Mouse (Mus musculus): ENCODE measurements around the gene Pacs1. TPM values are rescaled to one million over a fixed set of nuclear protein-coding genes. Genes with fewer than 3 reads are reported as not detected.

Pacs1 gene
- polyA plus RNA-seq (2015; fragmentation: Nextera tagmentation; extraction: Ambion mirVana): 20.6 and 21.4 TPM in 2 replicates

GRCm38 (mm10) chr19:5272801-5273733, at the start of gene Pacs1:
TSS of gene Pacs1 (minus strand) at chr19:5273119.
- peak within 1 kb of the TSS; percentile 95 for H3K4me3 ChIP-seq

DNA sequence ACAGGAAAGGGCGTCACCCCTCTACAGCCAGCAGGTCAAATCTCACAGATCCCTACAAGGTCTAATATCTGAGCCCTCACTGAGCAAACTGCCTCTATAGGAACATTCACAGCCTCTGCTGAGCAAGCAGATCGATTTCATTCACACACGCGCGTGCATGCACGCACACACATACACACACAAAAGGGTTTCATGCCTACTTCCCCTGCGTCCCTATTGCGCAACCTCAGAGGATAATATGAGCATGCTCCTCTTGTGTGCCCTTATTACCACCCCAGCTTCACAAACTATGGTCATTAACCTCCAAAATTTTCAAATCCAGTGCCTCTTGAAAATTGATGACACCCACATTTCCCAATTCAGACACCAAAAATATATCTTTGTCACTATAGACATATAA, 40.3 kb upstream of the Pacs1 start:
- H3K36me3 ChIP-seq: no peaks in the 10 kb centered on the region
- H3K9me3 ChIP-seq: no peaks in the 10 kb centered on the region
- no peak for ATAC-seq (ENCODE audit: borderline replicate concordance, extremely low read depth, low FRiP score, low TSS enrichment)
- no peaks in the 10 kb centered on the region for H3K4me1 ChIP-seq
- no peaks in the 10 kb centered on the region for H3K27me3 ChIP-seq
- no peak overlapping the region for H3K9ac ChIP-seq
- no peak overlapping the region for H3K4me2 ChIP-seq
- H3K4me3 ChIP-seq: no peak overlapping the region
- 86% methylated on average over 8 of the region's 8 CpGs for WGBS
- H3K27ac ChIP-seq: no peak overlapping the region

More at GRCm38 (mm10) chr19:5272801-5273733, at the start of gene Pacs1:
- H3K36me3 ChIP-seq: peaks cover 40% of the 10 kb centered on the region
- H3K27ac ChIP-seq: peak within 1 kb of the TSS; percentile 94
- peak within 1 kb of the TSS; percentile 90 for H3K9ac ChIP-seq
- under 1% methylated on average over 97 of the region's 97 CpGs for WGBS
- H3K4me1 ChIP-seq: peaks cover 27% of the 10 kb centered on the region
- peak; percentile 95 for ATAC-seq (ENCODE audit: borderline replicate concordance, extremely low read depth, low FRiP score, low TSS enrichment)
- H3K27me3 ChIP-seq: no peaks in the 10 kb centered on the region
- peak within 1 kb of the TSS; percentile 90 for H3K4me2 ChIP-seq
- no peaks in the 10 kb centered on the region for H3K9me3 ChIP-seq

DNA sequence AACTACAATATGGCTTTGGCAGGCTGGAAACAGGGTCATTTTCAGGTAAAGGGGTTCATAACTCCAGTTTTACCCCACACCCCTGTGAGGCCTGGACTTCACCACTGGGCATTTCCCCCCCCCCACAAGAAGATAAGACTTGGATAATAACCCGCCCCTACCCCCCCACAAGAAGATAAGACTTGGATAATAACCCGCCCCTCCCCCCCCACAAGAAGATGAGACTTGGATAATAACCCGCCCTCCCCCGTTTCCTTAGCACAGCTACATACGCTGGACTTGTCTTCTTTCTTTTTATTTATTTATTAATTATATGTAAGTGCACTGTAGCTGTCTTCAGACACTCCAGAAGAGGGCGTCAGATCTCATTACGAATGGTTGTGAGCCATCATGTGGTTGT, 36.1 kb upstream of the Pacs1 start:
- H3K27ac ChIP-seq: no peak overlapping the region
- 74% methylated on average over 7 of the region's 7 CpGs for WGBS
- H3K36me3 ChIP-seq: no peaks in the 10 kb centered on the region
- H3K27me3 ChIP-seq: peaks cover 12% of the 10 kb centered on the region; the same call in 1 of the 2 replicates
- no peaks in the 10 kb centered on the region for H3K4me1 ChIP-seq
- no peak overlapping the region for H3K9ac ChIP-seq
- no peaks in the 10 kb centered on the region for H3K9me3 ChIP-seq
- no peak overlapping the region for H3K4me2 ChIP-seq
- no peak overlapping the region for H3K4me3 ChIP-seq
- ATAC-seq (ENCODE audit: borderline replicate concordance, extremely low read depth, low FRiP score, low TSS enrichment): no peak

DNA sequence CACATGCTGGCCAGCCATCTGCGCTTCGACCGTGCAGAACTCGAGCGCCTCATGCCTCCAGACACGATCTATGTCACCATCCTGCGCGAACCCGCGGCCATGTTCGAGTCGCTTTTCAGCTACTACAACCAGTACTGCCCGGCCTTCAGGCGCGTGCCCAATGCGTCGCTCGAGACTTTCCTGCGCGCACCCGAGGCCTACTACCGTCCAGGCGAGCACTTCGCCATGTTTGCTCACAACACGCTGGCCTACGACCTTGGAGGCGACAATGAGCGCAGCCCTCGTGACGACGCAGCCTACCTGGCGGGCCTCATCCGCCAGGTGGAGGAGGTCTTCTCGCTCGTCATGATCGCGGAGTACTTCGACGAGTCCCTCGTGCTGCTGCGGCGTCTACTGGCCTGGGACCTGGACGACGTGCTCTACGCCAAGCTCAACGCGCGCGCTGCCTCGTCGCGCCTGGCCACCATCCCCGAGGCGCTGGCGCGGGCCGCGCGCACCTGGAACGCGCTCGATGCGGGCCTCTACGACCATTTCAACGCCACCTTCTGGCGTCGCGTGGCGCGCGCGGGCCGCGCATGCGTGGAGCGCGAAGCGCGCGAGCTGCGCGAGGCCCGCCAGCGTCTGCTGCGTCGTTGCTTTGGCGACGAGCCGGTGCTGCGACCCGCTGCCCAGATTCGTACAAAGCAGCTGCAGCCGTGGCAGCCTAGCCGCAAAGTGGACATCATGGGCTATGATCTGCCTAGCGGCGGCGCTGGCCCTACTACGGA, 34.2 kb upstream of the Pacs1 start:
- H3K9ac ChIP-seq: no peak overlapping the region
- no peaks in the 10 kb centered on the region for H3K9me3 ChIP-seq
- H3K4me3 ChIP-seq: peak overlapping the region; percentile 28
- no peak for ATAC-seq (ENCODE audit: borderline replicate concordance, extremely low read depth, low FRiP score, low TSS enrichment)
- H3K4me1 ChIP-seq: no peaks in the 10 kb centered on the region
- no peak overlapping the region for H3K27ac ChIP-seq
- H3K27me3 ChIP-seq: peaks cover 12% of the 10 kb centered on the region; the same call in 1 of the 2 replicates
- 35% methylated on average over 98 of the region's 98 CpGs for WGBS
- H3K4me2 ChIP-seq: peak overlapping the region; percentile 54
- no peaks in the 10 kb centered on the region for H3K36me3 ChIP-seq

DNA sequence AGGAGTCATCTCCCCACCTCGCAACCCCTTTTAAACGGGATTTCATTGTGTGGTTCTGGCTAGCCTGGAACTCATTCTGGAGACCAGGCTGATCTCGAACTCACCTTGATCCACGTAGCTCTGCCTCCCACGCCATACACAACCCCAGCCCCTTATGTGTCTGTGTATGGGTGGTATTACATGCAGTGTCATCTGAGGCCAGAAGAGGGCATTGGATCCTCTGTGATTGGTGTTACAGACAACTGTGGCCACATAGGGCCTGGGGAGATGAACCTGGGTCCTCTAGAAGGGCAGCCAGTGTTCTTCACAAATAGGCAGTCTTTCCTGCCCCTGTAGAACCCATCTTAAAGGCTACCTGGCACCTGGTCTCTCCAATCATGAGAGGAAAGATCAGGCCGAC, 33.4 kb upstream of the Pacs1 start:
- H3K27me3 ChIP-seq: peaks cover 12% of the 10 kb centered on the region; the same call in 1 of the 2 replicates
- H3K36me3 ChIP-seq: no peaks in the 10 kb centered on the region
- H3K4me1 ChIP-seq: no peaks in the 10 kb centered on the region
- WGBS: 81% methylated on average over 6 of the region's 6 CpGs
- H3K9ac ChIP-seq: no peak overlapping the region
- H3K27ac ChIP-seq: no peak overlapping the region
- H3K9me3 ChIP-seq: no peaks in the 10 kb centered on the region
- no peak overlapping the region for H3K4me2 ChIP-seq
- H3K4me3 ChIP-seq: no peak overlapping the region
- ATAC-seq (ENCODE audit: borderline replicate concordance, extremely low read depth, low FRiP score, low TSS enrichment): no peak

DNA sequence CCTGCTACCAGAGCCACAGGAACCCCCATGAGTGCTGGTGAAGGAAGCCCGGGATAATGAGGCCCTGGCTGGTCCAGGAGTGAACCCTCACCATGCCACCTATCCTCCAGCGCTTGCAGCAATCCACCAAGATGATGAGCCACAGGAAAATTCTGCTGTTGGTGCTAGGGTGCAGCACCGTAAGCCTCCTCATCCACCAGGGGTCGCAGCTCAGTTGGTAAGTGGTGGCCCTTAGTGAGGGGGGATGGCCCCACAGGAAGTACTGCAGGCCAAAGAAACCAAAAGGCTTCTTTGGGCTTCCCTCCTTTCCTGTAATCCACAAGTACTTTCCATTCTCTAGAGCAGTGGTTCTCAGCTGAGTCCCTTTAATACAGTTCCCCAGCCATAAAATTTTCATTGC, 29.5 kb upstream of the Pacs1 start:
- 19% methylated on average over 4 of the region's 4 CpGs for WGBS
- no peak overlapping the region for H3K4me2 ChIP-seq
- no peak overlapping the region for H3K4me3 ChIP-seq
- no peaks in the 10 kb centered on the region for H3K36me3 ChIP-seq
- peaks cover 8% of the 10 kb centered on the region; the same call in 1 of the 2 replicates for H3K4me1 ChIP-seq
- ATAC-seq (ENCODE audit: borderline replicate concordance, extremely low read depth, low FRiP score, low TSS enrichment): 0 out of 2 replicates have a peak, but pooled peaks have one; percentile 32
- no peaks in the 10 kb centered on the region for H3K9me3 ChIP-seq
- H3K27ac ChIP-seq: no peak overlapping the region
- H3K27me3 ChIP-seq: peaks cover 5% of the 10 kb centered on the region; the same call in 1 of the 2 replicates
- no peak overlapping the region for H3K9ac ChIP-seq

- H3K4me2 ChIP-seq: no peak overlapping the region
- ATAC-seq (ENCODE audit: borderline replicate concordance, extremely low read depth, low FRiP score, low TSS enrichment): no peak
- no peaks in the 10 kb centered on the region for H3K9me3 ChIP-seq
- H3K4me1 ChIP-seq: peaks cover 16% of the 10 kb centered on the region
- 77% methylated on average over 6 of the region's 6 CpGs for WGBS
- no peak overlapping the region for H3K9ac ChIP-seq
- no peaks in the 10 kb centered on the region for H3K36me3 ChIP-seq
- no peak overlapping the region for H3K4me3 ChIP-seq
- H3K27ac ChIP-seq: no peak overlapping the region
- H3K27me3 ChIP-seq: no peaks in the 10 kb centered on the region; the same call in 1 of the 2 replicates
Measured at GRCm38 (mm10) chr19:5300588-5300987, 27.7 kb upstream of the Pacs1 start.

DNA sequence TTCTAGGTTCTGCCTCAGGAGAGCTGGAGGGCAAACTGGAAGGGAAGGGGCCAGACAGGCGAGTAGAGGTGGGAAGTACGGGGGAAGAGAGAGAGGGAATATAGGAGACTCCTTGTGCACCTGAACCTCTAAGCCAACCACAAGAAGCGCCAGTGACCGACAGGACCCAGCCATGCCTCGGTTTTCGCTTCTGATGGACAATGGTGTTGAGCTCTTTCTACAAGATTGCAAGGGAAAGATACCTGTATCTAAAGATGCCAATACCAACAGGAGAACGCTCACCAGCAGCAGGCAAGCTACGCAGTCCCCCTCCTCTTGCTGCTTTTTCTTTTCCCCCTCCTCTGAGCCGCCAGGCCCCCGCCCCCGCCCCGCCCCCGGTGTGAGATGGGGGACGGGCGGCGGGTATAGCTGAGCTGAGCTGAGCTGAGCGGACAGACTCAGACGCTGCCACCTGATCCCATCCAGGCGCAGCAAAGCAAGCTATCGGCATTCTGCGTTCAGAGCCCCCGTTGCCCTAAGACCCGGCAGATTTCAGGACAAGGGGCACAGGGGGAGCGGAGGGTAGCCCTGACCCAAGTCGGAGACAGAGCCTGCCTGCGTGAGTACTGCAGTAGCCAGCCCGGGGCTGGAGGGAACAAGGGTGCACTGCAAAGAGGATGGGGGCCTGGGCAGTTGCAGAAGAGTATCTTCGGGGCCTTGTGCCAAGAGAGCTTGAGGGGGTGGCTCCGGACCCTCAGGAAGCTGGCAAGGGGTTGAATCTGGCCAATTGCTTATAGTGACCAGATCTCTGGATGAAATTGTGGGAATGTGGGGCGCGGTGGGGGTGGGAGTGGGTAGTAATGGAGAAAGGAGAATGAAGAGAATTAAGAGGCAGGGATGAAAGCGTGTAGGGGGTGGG, 25.2 kb upstream of the Pacs1 start, which contains the start of gene Gal3st3:
TSS of gene Gal3st3 (plus strand) at position 429 of the 898 bp plus-strand sequence.
- Histone ChIP-seq H3K9me3 (no peaks in the 10 kb centered on the region), H3K9ac (peak within 1 kb of the TSS; percentile 43), H3K4me3 (peak within 1 kb of the TSS; percentile 39), H3K36me3 (peaks cover 5% of the 10 kb centered on the region), H3K27ac (0 out of 2 replicates have a peak within 1 kb of the TSS, but pooled peaks have one; percentile 20), H3K4me2 (peak within 1 kb of the TSS; percentile 71), H3K27me3 (no peaks in the 10 kb centered on the region; the same call in 1 of the 2 replicates), H3K4me1 (peaks cover 27% of the 10 kb centered on the region)
- ATAC-seq (ENCODE audit: borderline replicate concordance, extremely low read depth, low FRiP score, low TSS enrichment): no peak
- 5% methylated on average over 32 of the region's 32 CpGs for WGBS

DNA sequence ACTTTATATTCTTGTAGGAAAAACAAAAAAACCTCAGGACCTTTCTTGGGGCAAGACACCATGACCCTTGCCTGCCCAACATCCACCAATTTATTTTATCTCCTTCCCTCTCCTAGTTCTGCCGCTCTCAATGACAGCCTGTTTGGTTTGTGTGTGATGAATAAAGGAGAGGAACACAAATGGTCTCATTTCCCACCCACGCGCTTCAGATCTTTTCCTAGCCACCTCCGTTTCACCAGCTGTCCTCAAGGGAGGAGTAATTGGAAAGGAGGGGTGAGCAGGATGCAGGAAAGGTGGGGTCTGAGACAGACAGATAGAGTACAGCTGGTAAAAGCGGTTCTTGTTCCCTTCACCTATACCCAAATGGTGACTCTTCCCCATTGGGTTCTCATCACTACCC, 23.7 kb upstream of the Pacs1 start:
- ATAC-seq (ENCODE audit: borderline replicate concordance, extremely low read depth, low FRiP score, low TSS enrichment): no peak
- Histone ChIP-seq H3K4me2 (peak overlapping the region; percentile 71), H3K27me3 (no peaks in the 10 kb centered on the region; the same call in 1 of the 2 replicates), H3K9me3 (no peaks in the 10 kb centered on the region), H3K4me3 (no peak overlapping the region), H3K4me1 (peaks cover 27% of the 10 kb centered on the region), H3K27ac (no peak overlapping the region), H3K9ac (no peak overlapping the region), H3K36me3 (peaks cover 17% of the 10 kb centered on the region)
- WGBS: 46% methylated on average over 5 of the region's 5 CpGs

GRCm38 (mm10) chr19:5295736-5296075, 22.8 kb upstream of the Pacs1 start:
- Histone ChIP-seq H3K27ac (peak overlapping the region; percentile 86), H3K9ac (peak overlapping the region; percentile 68), H3K9me3 (no peaks in the 10 kb centered on the region), H3K4me3 (peak overlapping the region; percentile 95), H3K27me3 (no peaks in the 10 kb centered on the region; the same call in 1 of the 2 replicates), H3K36me3 (peaks cover 27% of the 10 kb centered on the region), H3K4me1 (peaks cover 27% of the 10 kb centered on the region), H3K4me2 (peak overlapping the region; percentile 71)
- WGBS: 5% methylated on average over 13 of the region's 13 CpGs
- ATAC-seq (ENCODE audit: borderline replicate concordance, extremely low read depth, low FRiP score, low TSS enrichment): peak; percentile 61; the same call in 1 of the 2 replicates
